Mouse (Mus musculus) CH12.LX (cell line): ENCODE measurements around the gene Rpl7l1. TPM values are rescaled to one million over a fixed set of nuclear protein-coding genes. Genes with fewer than 3 reads are reported as not detected.

ENCODE experiments used
- DNase-seq: peaks from one replicate; pipeline ENCODE4 v3.0.0-alpha.2; 2013; ENCODE audit errors: extremely low read depth
- H3K27ac ChIP-seq: 2 replicates; pipeline ENCODE4 v1.5.1; 2012; ENCODE audit warnings: low read depth, mild to moderate bottlenecking, control low read depth, moderate library complexity; ENCODE audit not compliant: insufficient read depth
- H3K27me3 ChIP-seq: replicated peaks from 2 replicates; pipeline ENCODE3; 2012; ENCODE audit warnings: inconsistent platforms
- H3K36me3 ChIP-seq, 2 experiments: replicated peaks in 1 of 2; 2 replicates each; pipeline versions ENCODE3 to v1.6.1; 2012; ENCODE audit warnings: inconsistent platforms in 1 of 2, low read length in 1 of 2, mild to moderate bottlenecking in 1 of 2, mixed read lengths in 1 of 2, moderate library complexity in 1 of 2; ENCODE audit not compliant: control insufficient read depth in 1 of 2, insufficient read depth in 1 of 2
- H3K4me1 ChIP-seq, 2 experiments: 2 replicates each; pipeline ENCODE4 v1.6.1; 2012; ENCODE audit warnings: inconsistent platforms in 1 of 2, moderate library complexity in 1 of 2; ENCODE audit not compliant: insufficient read depth in 2 of 2, control insufficient read depth in 1 of 2
- H3K4me2 ChIP-seq: 2 replicates; pipeline ENCODE4 v1.6.1; 2012; ENCODE audit warnings: low read depth, mild to moderate bottlenecking, control low read depth; ENCODE audit not compliant: poor library complexity, insufficient read depth, severe bottlenecking
- H3K4me3 ChIP-seq, 3 experiments: fragments of 150-350 bp in 1 of 3; sonication (generic) in 1 of 3; replicated peaks in 1 of 3; 2 replicates each; pipeline versions ENCODE3 to v1.5.1; 2011 to 2012; ENCODE audit warnings: low read depth in 2 of 3, low read length in 2 of 3, mild to moderate bottlenecking in 2 of 3, moderate library complexity in 2 of 3, control low read depth in 1 of 3, improper control_type of control experiment in 1 of 3, inconsistent platforms in 1 of 3, mixed read lengths in 1 of 3; ENCODE audit not compliant: poor library complexity in 1 of 3
- H3K79me2 ChIP-seq: replicated peaks from 2 replicates; pipeline ENCODE4 v1.6.1; 2012; ENCODE audit warnings: mild to moderate bottlenecking, moderate library complexity; ENCODE audit not compliant: control insufficient read depth, poor library complexity, insufficient read depth, severe bottlenecking; ENCODE audit errors: extremely low read depth
- H3K9ac ChIP-seq: 2 replicates; pipeline ENCODE4 v1.6.1; 2012; ENCODE audit warnings: low read depth, mild to moderate bottlenecking, control low read depth, moderate library complexity; ENCODE audit not compliant: insufficient read depth
- H3K9me3 ChIP-seq: replicated peaks from 2 replicates; pipeline ENCODE3; 2012; ENCODE audit warnings: low read length, inconsistent platforms, mixed read lengths
- BHLHE40 ChIP-seq: IDR thresholded peaks from 2 replicates; pipeline ENCODE4 v1.6.1; 2011; ENCODE audit warnings: mild to moderate bottlenecking, low read depth, low read length, improper control_type of control experiment
- CHD1 ChIP-seq: IDR thresholded peaks from 2 replicates; pipeline ENCODE4 v1.6.1; 2012; ENCODE audit warnings: low read depth, low read length, improper control_type of control experiment, inconsistent platforms
- CHD2 ChIP-seq: IDR thresholded peaks from 2 replicates; pipeline ENCODE4 v1.6.1; 2011; ENCODE audit warnings: low read length, improper control_type of control experiment
- E2F4 ChIP-seq: IDR thresholded peaks from 2 replicates; pipeline ENCODE4 v1.6.1; 2011; ENCODE audit warnings: low read depth, low read length, improper control_type of control experiment; ENCODE audit not compliant: insufficient replicate concordance
- ELF1 ChIP-seq: IDR thresholded peaks from 2 replicates; pipeline ENCODE4 v1.6.1; 2014; ENCODE audit warnings: low read depth, mild to moderate bottlenecking, inconsistent platforms, low read length, improper control_type of control experiment
- EP300 ChIP-seq: IDR thresholded peaks from 2 replicates; pipeline ENCODE4 v1.6.1; 2011; ENCODE audit warnings: low read length, improper control_type of control experiment
- ETS1 ChIP-seq: conservative IDR thresholded peaks from 2 replicates; pipeline ENCODE4 v1.6.1; 2012; ENCODE audit warnings: low read depth, mild to moderate bottlenecking, inconsistent platforms, low read length, improper control_type of control experiment, moderate library complexity
- GABPA ChIP-seq: IDR thresholded peaks from 2 replicates; pipeline ENCODE4 v1.6.1; 2012; ENCODE audit warnings: low read depth, low read length, improper control_type of control experiment, inconsistent platforms; ENCODE audit not compliant: insufficient replicate concordance
- IRF4 ChIP-seq: IDR thresholded peaks from 2 replicates; pipeline ENCODE4 v1.6.1; 2014; ENCODE audit warnings: low read depth, mild to moderate bottlenecking, inconsistent platforms, low read length, improper control_type of control experiment
- JUN ChIP-seq: IDR thresholded peaks from 2 replicates; pipeline ENCODE4 v1.6.1; 2011; ENCODE audit warnings: low read depth, mild to moderate bottlenecking, low read length, improper control_type of control experiment, moderate library complexity; ENCODE audit not compliant: insufficient read depth
- JUND ChIP-seq: conservative IDR thresholded peaks from 2 replicates; pipeline ENCODE4 v1.6.1; 2011; ENCODE audit warnings: low read depth, low read length, improper control_type of control experiment
- KAT2A ChIP-seq: IDR thresholded peaks from 2 replicates; pipeline ENCODE4 v1.6.1; 2012; ENCODE audit warnings: low read length, improper control_type of control experiment, inconsistent platforms; ENCODE audit not compliant: insufficient replicate concordance
- MAFK ChIP-seq: IDR thresholded peaks from 2 replicates; pipeline ENCODE4 v1.6.1; 2011; ENCODE audit warnings: low read length, improper control_type of control experiment; ENCODE audit not compliant: insufficient replicate concordance
- MAZ ChIP-seq: IDR thresholded peaks from 2 replicates; pipeline ENCODE4 v1.6.1; 2012; ENCODE audit warnings: low read depth, mild to moderate bottlenecking, inconsistent platforms, low read length, improper control_type of control experiment, moderate library complexity
- MXI1 ChIP-seq: IDR thresholded peaks from 2 replicates; pipeline ENCODE4 v1.6.1; 2011; ENCODE audit warnings: mild to moderate bottlenecking, low read depth, low read length, improper control_type of control experiment
- NELFE ChIP-seq: IDR thresholded peaks from 2 replicates; pipeline ENCODE4 v1.6.1; 2011; ENCODE audit warnings: low read depth, low read length, improper control_type of control experiment
- NRF1 ChIP-seq: IDR thresholded peaks from 2 replicates; pipeline ENCODE4 v1.6.1; 2014; ENCODE audit warnings: low read depth, mild to moderate bottlenecking, inconsistent platforms, low read length, improper control_type of control experiment, moderate library complexity
- PAX5 ChIP-seq: IDR thresholded peaks from 2 replicates; pipeline ENCODE4 v1.6.1; 2012; ENCODE audit warnings: low read length, inconsistent platforms, mixed read lengths
- POLR2A ChIP-seq: IDR thresholded peaks from 2 replicates; pipeline ENCODE4 v1.6.1; 2011; ENCODE audit warnings: low read depth, mild to moderate bottlenecking, improper control_type of control experiment, low read length
- POLR2AphosphoS2 ChIP-seq: IDR thresholded peaks from 2 replicates; pipeline ENCODE4 v1.6.1; 2011; ENCODE audit warnings: low read depth, low read length, improper control_type of control experiment
- SIN3A ChIP-seq: IDR thresholded peaks from 2 replicates; pipeline ENCODE4 v1.6.1; 2012; ENCODE audit warnings: low read length, improper control_type of control experiment, inconsistent platforms
- SMC3 ChIP-seq: IDR thresholded peaks from 2 replicates; pipeline ENCODE4 v1.6.1; 2011; ENCODE audit warnings: low read depth, low read length, improper control_type of control experiment
- TBP ChIP-seq: conservative IDR thresholded peaks from 2 replicates; pipeline ENCODE4 v1.6.1; 2011; ENCODE audit warnings: low read depth, low read length, improper control_type of control experiment
- TCF12 ChIP-seq: IDR thresholded peaks from 2 replicates; pipeline ENCODE4 v1.6.1; 2014; ENCODE audit warnings: low read depth, mild to moderate bottlenecking, inconsistent platforms, low read length, improper control_type of control experiment
- UBTF ChIP-seq: IDR thresholded peaks from 2 replicates; pipeline ENCODE4 v1.6.1; 2012; ENCODE audit warnings: low read depth, mild to moderate bottlenecking, inconsistent platforms, low read length, improper control_type of control experiment, moderate library complexity
- USF1 ChIP-seq: IDR thresholded peaks from 2 replicates; pipeline ENCODE4 v1.6.1; 2014; ENCODE audit warnings: low read depth, mild to moderate bottlenecking, inconsistent platforms, low read length, improper control_type of control experiment
- USF2 ChIP-seq: conservative IDR thresholded peaks from 2 replicates; pipeline ENCODE4 v1.6.1; 2011; ENCODE audit warnings: low read depth, low read length, improper control_type of control experiment
- ZC3H11A ChIP-seq: IDR thresholded peaks from 2 replicates; pipeline ENCODE4 v1.6.1; 2012; ENCODE audit warnings: low read depth, mild to moderate bottlenecking, inconsistent platforms, low read length, improper control_type of control experiment
- ZKSCAN1 ChIP-seq: IDR thresholded peaks from 2 replicates; pipeline ENCODE4 v1.6.1; 2012; ENCODE audit warnings: low read depth, inconsistent platforms, low read length, improper control_type of control experiment, borderline replicate concordance
- ZMIZ1 ChIP-seq: IDR thresholded peaks from 2 replicates; pipeline ENCODE4 v1.6.1; 2012; ENCODE audit warnings: low read depth, mild to moderate bottlenecking, inconsistent platforms, low read length, improper control_type of control experiment
- ZNF384 ChIP-seq: IDR thresholded peaks from 2 replicates; pipeline ENCODE4 v1.6.1; 2012; ENCODE audit warnings: low read depth, low read length, improper control_type of control experiment, inconsistent platforms
- dilution Hi-C: fragments of 300-500 bp; cut with MboI; formaldehyde crosslinking; loops from 2 replicates; pipeline ENCODE4 v1.14.3; 2020; ENCODE audit warnings: low sequenced_read_pairs; ENCODE audit not compliant: extremely low pct_unique_long_range_greater_than_20kb, extremely low pct_ligation_motif_present
- in situ Hi-C: fragments of 300-500 bp; cut with MboI; formaldehyde crosslinking; loops from 3 replicates; pipeline ENCODE4 v1.14.3; 2019; ENCODE audit warnings: low sequenced_read_pairs, low pct_ligation_motif_present, low pct_unique_long_range_greater_than_20kb, mixed read lengths
- polyA plus RNA-seq: library from polyadenylated mRNA; unstranded; fragments of >175 nt; gene quantifications from 2 replicates; pipeline ENCODE4 v1.2.1, GENCODE M21; 2012; ENCODE audit warnings: low read depth; ENCODE audit not compliant: insufficient read length
- total RNA-seq, 2 experiments: library from RNA; depleted of rRNA; stranded (reverse); fragments of 300-350 nt in 1 of 2; fragments of >200 nt in 1 of 2; gene quantifications; 2 replicates each; pipeline ENCODE4 v1.2.3; 2012 to 2014

The Rpl7l1 gene
- total and polyA plus RNA-seq, 3 experiments, result 160 to 296 (median 261) TPM

GRCm38 (mm10) chr17:46773278-46774130 is 9.0 kb downstream of the Rpl7l1 start (continued):
- no peak for TF ChIP-seq CHD1
- no peak for TF ChIP-seq USF2
- no peak for TF ChIP-seq MAFK
- TF ChIP-seq ZC3H11A, result no peak
- no peak for TF ChIP-seq NELFE
- TF ChIP-seq USF1, result no peak
- TF ChIP-seq PAX5, result no peak
- TF ChIP-seq TBP, result no peak

GRCm38 (mm10) chr17:46772404-46773277 is 9.8 kb downstream of the Rpl7l1 start, which contains the start of gene 2310039H08Rik:
Gene 2310039H08Rik, plus strand, starts transcription at chr17:46772635.
- H3K4me2 ChIP-seq, result peak within 1 kb of the TSS; percentile 87
- no peaks in the 10 kb centered on the region for H3K27me3 ChIP-seq
- peak within 1 kb of the TSS; percentile 67 to 88 (median 86) for H3K4me3 ChIP-seq
- no peaks in the 10 kb centered on the region; the same call in 1 of the 2 replicates for H3K79me2 ChIP-seq
- H3K36me3 ChIP-seq, result peaks cover 27 to 32% of the 10 kb centered on the region in 2 experiments
- dilution Hi-C loops, result no loop called here
- H3K9me3 ChIP-seq, result no peaks in the 10 kb centered on the region
- in situ Hi-C loops, result loop anchor here (5.0 kb wide), 2 partner anchors 35 to 120 kb away; partner anchors contain the start of gene Cul7
- DNase-seq, result peak; percentile 91
- peak within 1 kb of the TSS; percentile 85 for H3K27ac ChIP-seq
- H3K4me1 ChIP-seq, result peaks cover 8 to 27% of the 10 kb centered on the region in 2 experiments
- H3K9ac ChIP-seq, result peak within 1 kb of the TSS; percentile 64
- TF ChIP-seq CHD1, result peak; percentile 95; the same call in 1 of the 2 replicates
- no peak for TF ChIP-seq POLR2AphosphoS2
- TF ChIP-seq NRF1, result peak; percentile 44
- peak; percentile 67 for TF ChIP-seq CHD2
- TF ChIP-seq KAT2A, result peak; percentile 77; the same call in 1 of the 2 replicates
- peak; percentile 96 for TF ChIP-seq MXI1
- no peak for TF ChIP-seq MAZ
- no peak; the same call in 1 of the 2 replicates for TF ChIP-seq EP300
- peak; percentile 79 for TF ChIP-seq TBP
- TF ChIP-seq UBTF, result peak; percentile 56; the same call in 1 of the 2 replicates
- no peak for TF ChIP-seq ZC3H11A
- 0 out of 2 replicates have a peak, but pooled peaks have one; percentile 19 for TF ChIP-seq ETS1
- no peak for TF ChIP-seq ZKSCAN1
- TF ChIP-seq JUND, result no peak
- peak; percentile 87 for TF ChIP-seq TCF12
- TF ChIP-seq ZMIZ1, result peak; percentile 95
- no peak for TF ChIP-seq PAX5
- peak; percentile 98 for TF ChIP-seq BHLHE40
- no peak; the same call in 1 of the 2 replicates for TF ChIP-seq ZNF384
- TF ChIP-seq NELFE, result peak; percentile 87
- peak; percentile 92 for TF ChIP-seq POLR2A
- TF ChIP-seq SMC3, result peak; percentile 5; the same call in 1 of the 2 replicates
- peak; percentile 26; the same call in 1 of the 2 replicates for TF ChIP-seq IRF4
- 0 out of 2 replicates have a peak, but pooled peaks have one; percentile 3 for TF ChIP-seq E2F4
- no peak for TF ChIP-seq JUN
- TF ChIP-seq ELF1, result peak; percentile 88
- no peak for TF ChIP-seq GABPA
- no peak; the same call in 1 of the 2 replicates for TF ChIP-seq USF2
- peak; percentile 97 for TF ChIP-seq SIN3A
